Mouse (Mus musculus): ENCODE results near the gene Vmn1r174. TPM values are rescaled to one million over a fixed set of nuclear protein-coding genes. Genes with fewer than 3 reads are reported as not detected.
"Not testable (repeated sequence)": the region's sequence is repeated elsewhere in the genome, so short reads cannot be mapped to it uniquely, and the experiment has no call there.

Gene Vmn1r174
- not detected in 2 replicates for polyA plus RNA-seq (2012; rRNA removed)

DNA sequence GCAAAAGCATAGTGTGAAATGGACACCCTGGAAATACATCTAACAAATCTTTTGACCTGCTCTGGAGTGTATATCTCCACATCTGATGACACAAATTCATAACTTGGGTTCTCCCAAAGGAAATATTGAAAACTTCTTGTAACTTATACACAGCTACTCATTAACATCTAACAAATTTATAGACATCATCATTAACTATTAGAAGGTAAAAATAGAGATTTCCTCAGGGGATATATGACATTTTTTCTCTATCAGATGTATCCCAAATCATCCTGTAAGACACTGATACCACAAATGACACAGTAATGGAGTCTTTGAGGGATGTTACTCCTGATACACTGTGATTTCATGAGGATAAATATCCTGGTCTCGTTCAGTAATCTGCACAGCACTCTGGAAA lies at the start of gene Vmn1r174:
Gene Vmn1r174 (plus strand): TSS at position 301 of the 400 bp plus-strand sequence.
- not testable (repeated sequence) for DNase-seq (ENCODE audit: low read depth)

DNA sequence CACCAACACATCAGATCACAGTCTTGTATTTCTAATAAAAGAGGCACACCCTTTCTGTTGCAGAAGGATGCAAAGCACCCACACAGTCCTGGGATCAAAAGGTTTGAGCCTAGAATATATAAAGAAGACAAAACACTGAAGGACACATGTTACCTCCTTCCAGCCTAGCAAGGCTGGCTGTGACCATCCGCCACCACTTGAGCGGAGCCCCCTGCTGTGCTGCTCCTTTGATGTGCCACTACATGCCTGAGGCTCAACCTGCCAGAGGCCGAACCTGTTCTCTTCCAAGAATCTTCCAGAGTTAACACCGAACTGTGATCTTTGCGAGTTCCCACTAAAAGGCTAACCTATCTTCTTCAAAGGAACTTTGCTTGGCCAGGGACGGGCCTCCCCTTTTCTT lies 32.5 kb downstream of the Vmn1r174 start:
- DNase-seq (ENCODE audit: low read depth), result no peak

DNA sequence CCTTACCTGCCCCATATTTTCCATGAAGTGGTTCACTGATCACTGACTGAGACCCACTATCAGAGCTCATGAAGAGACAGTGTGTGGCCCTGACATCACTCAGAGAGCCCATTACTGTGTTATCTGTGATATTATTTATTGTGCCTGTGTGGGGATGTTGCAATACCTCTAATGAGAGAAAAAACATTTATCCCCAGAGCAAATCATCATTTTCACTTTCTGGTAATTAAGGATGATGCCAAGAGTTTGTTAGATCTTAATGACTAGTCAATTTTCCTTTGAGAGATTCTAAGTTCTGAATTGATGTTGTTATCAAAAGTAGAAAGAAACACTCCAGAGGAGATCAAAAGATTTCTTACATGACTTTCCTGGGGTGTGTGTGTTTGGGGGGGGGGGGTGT lies 58.5 kb downstream of the Vmn1r174 start, which contains the start of gene Vmn1r175:
Gene Vmn1r175 (minus strand): TSS at position 101 of the 400 bp plus-strand sequence.
- not testable (repeated sequence) for DNase-seq (ENCODE audit: low read depth)

Other genes starting within 250 kb of the Vmn1r174 start
- gene Vmn1r167, start 245.1 kb upstream of the Vmn1r174 start, polyA plus RNA-seq (2012; rRNA removed), result not detected in 2 replicates
- gene Vmn1r168, start 212.5 kb upstream of the Vmn1r174 start, polyA plus RNA-seq (2012; rRNA removed), result not detected in 2 replicates
- gene Vmn1r169, start 176.7 kb upstream of the Vmn1r174 start, polyA plus RNA-seq (2012; rRNA removed), result not detected in 2 replicates
- not detected in 2 replicates for gene Vmn1r170, start 146.1 kb upstream of the Vmn1r174 start, polyA plus RNA-seq (2012; rRNA removed)
- not detected in 2 replicates for gene Vmn1r171, start 121.5 kb upstream of the Vmn1r174 start, polyA plus RNA-seq (2012; rRNA removed)
- not detected in 2 replicates for gene Vmn1r172, start 94.0 kb upstream of the Vmn1r174 start, polyA plus RNA-seq (2012; rRNA removed)
- not detected in 2 replicates for gene Vmn1r173, start 51.6 kb upstream of the Vmn1r174 start, polyA plus RNA-seq (2012; rRNA removed)
- gene Vmn1r175, start 58.4 kb downstream of the Vmn1r174 start, polyA plus RNA-seq (2012; rRNA removed), result not detected in 2 replicates
- not detected in 2 replicates for gene Vmn1r176, start 85.1 kb downstream of the Vmn1r174 start, polyA plus RNA-seq (2012; rRNA removed)
- not detected in 2 replicates for gene Vmn1r177, start 114.2 kb downstream of the Vmn1r174 start, polyA plus RNA-seq (2012; rRNA removed)
- not detected in 2 replicates for gene Vmn1r178, start 139.7 kb downstream of the Vmn1r174 start, polyA plus RNA-seq (2012; rRNA removed)
- not detected in 2 replicates for gene Vmn1r179, start 174.7 kb downstream of the Vmn1r174 start, polyA plus RNA-seq (2012; rRNA removed)
- not detected in 2 replicates for gene Vmn1r180, start 198.4 kb downstream of the Vmn1r174 start, polyA plus RNA-seq (2012; rRNA removed)
- gene Vmn1r181, start 222.3 kb downstream of the Vmn1r174 start, polyA plus RNA-seq (2012; rRNA removed), result not detected in 2 replicates
- gene V1rd19, start 249.4 kb downstream of the Vmn1r174 start, polyA plus RNA-seq (2012; rRNA removed), result not detected in 2 replicates